Mouse (Mus musculus): ENCODE results near the gene Klf16. TPM values are rescaled to one million over a fixed set of nuclear protein-coding genes. Genes with fewer than 3 reads are reported as not detected.

Gene Klf16
- polyA plus RNA-seq, 1 experiment from 2014 or later = 4.8 TPM

DNA sequence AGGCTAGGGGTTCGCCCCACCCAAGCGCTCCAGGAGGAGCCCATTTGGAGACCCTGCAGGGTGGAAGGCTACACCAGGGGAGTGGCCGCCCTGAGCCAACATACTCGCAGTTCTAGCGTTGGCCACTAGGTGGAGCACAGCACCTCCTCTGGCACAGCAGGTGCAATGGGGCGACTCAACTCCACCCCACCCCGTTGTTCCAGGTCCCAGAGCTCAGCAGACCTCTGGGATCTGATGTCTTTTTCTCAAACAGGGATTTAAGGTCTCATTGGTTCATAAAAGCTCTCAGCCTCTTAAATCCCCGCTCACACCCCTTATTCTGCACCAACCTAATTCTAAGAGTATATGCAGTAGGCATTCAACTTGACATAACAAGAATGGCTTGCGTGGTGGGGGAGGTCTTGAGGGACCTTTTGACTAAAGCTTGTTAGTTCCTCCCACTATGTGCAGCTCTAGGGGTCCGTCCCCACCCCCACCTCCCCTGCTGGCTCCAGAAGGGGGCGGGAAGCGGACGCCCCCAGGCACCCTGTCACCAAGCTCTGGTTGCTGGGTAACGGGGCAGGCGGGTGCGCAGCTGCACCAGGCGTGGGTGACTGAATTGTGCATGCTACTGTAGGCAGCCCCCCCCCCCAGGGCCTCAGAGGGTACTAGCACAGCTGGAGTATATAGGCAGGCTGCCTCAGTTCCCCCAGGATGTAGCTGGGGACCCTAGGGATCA lies 10.6 kb downstream of the Klf16 start:
- ATAC-seq = peak; percentile 29
- Histone ChIP-seq H3K27ac (ENCODE audit: low read depth, low read length) (no peak overlapping the region), H3K9me3 (ENCODE audit: control insufficient read depth) (no peaks in the 10 kb centered on the region), H3K4me3 (ENCODE audit: low read depth, low read length) (no peak overlapping the region), H3K4me1 (replicated peaks; ENCODE audit: control insufficient read depth, insufficient read depth, low read length) (peaks cover 11% of the 10 kb centered on the region; the same call in 1 of the 2 replicates), H3K27me3 (replicated peaks; ENCODE audit: control insufficient read depth, insufficient read depth, low read length) (no peaks in the 10 kb centered on the region), H3K4me2 (replicated peaks; ENCODE audit: low read depth) (no peak overlapping the region; the same call in 1 of the 2 replicates), H3K9ac (ENCODE audit: low read depth, low read length) (no peak overlapping the region), H3K36me3 (ENCODE audit: control insufficient read depth, insufficient read depth) (peaks cover 8% of the 10 kb centered on the region; the same call in 1 of the 2 replicates)
- TF ChIP-seq CTCF (IDR thresholded peaks at IDR 0.05; ENCODE audit: low read depth) = peak; percentile 97
- 27% methylated on average over 17 of the region's 17 CpGs for WGBS

DNA sequence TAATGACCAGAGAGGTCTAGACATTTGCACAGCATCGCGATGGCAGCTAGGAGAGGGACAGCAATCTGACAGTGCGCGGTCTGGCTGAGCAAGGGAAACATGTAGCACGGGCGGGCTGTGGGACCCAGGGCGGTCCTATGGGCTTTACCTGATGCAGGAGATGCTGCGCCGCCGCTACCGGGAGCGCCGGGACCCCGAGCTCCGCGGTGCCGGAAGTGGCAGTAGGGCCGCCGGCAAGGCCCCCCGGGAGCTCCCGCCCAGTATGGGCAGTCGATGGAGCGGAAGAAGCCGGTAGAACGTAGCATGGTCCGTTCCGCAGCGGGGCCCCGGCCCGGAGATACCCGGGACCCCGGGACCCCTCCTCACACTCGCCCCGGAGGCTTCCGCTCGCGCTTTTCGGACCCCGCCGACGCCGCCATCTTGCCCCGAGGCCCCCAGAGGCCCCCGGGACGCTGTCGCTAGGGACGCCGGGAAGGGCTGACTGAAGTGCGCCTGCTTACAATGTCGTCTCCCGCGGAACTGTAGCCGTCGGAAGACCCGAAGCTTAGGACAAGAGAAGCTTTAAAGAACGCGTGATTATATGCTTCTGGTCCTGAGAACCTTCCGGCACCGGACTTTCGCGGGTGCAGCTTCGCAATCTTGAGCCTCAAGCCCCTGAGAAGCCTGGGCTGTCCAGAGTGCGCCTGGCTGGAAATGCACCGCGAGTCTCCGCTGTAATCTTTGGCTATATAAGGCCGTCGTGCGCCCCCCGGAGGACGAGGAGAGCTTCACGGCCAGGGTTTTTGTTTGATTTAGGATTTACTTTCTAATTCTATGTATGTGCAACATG lies 15.8 kb downstream of the Klf16 start, which contains the start of gene Rexo1:
Gene Rexo1 (minus strand): TSS at position 445 of the 829 bp plus-strand sequence.
- Histone ChIP-seq H3K4me2 (replicated peaks; ENCODE audit: low read depth) (peak within 1 kb of the TSS; percentile 75), H3K9ac (ENCODE audit: low read depth, low read length) (peak within 1 kb of the TSS; percentile 99), H3K27me3 (replicated peaks; ENCODE audit: control insufficient read depth, insufficient read depth, low read length) (no peaks in the 10 kb centered on the region), H3K27ac (ENCODE audit: low read depth, low read length) (peak within 1 kb of the TSS; percentile 89), H3K4me3 (ENCODE audit: low read depth, low read length) (peak within 1 kb of the TSS; percentile 100), H3K9me3 (ENCODE audit: control insufficient read depth) (no peaks in the 10 kb centered on the region), H3K36me3 (ENCODE audit: control insufficient read depth, insufficient read depth) (no peaks in the 10 kb centered on the region), H3K4me1 (replicated peaks; ENCODE audit: control insufficient read depth, insufficient read depth, low read length) (0 out of 2 replicates have a peak, but pooled peaks cover 6% of the 10 kb centered on the region)
- WGBS = under 1% methylated on average over 67 of the region's 72 CpGs
- ATAC-seq = peak; percentile 79
- TF ChIP-seq CTCF (IDR thresholded peaks at IDR 0.05; ENCODE audit: low read depth) = peak; percentile 89

DNA sequence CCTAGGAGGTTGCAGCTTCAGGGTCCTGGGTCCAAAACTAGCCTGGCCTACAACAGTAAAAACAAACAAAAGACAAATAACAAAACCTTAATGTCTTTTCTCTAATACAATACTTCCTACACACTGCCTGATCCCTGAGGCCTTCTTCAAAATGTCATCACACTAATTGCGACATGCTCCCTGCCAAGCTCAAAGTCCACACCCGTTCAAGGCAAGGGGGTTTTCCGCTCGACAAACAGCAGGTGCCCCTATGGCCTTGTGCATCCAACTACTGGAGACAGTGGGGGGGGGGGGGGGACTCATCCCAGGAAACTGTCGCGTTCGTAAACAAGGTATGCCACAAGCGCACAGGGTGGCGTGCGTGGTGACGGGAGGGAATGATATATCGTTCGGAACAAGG lies 16.5 kb downstream of the Klf16 start:
- TF ChIP-seq CTCF (IDR thresholded peaks at IDR 0.05; ENCODE audit: low read depth) = no peak

DNA sequence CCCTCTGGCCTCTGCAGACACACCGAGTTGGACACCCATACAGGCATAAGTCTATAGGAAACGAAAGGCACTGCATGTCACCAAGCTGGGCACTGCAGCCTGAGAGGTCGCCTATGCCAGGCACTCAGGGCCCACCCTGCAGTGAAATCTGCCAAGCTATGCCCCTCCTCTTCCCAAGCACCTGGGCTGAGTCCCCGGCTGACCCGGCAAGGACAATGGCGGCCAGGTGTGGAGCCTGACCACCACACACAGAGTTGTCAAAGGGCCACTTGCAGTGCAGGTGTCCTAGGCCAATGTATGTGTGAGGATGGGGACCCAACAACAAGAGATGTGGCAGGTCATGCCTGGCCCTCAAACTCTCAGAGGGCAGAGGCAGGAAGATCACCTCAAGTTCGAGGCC lies 17.7 kb downstream of the Klf16 start:
- H3K9ac ChIP-seq (ENCODE audit: low read depth, low read length) = no peak overlapping the region
- H3K36me3 ChIP-seq (ENCODE audit: control insufficient read depth, insufficient read depth) = no peaks in the 10 kb centered on the region; the same call in 1 of the 2 replicates
- no peaks in the 10 kb centered on the region for H3K9me3 ChIP-seq (ENCODE audit: control insufficient read depth)
- H3K4me2 ChIP-seq (replicated peaks; ENCODE audit: low read depth) = peak overlapping the region; percentile 75
- no peak overlapping the region for H3K4me3 ChIP-seq (ENCODE audit: low read depth, low read length)
- 0 out of 2 replicates have a peak, but pooled peaks cover 6% of the 10 kb centered on the region for H3K4me1 ChIP-seq (replicated peaks; ENCODE audit: control insufficient read depth, insufficient read depth, low read length)
- WGBS = 87% methylated on average over 7 of the region's 7 CpGs
- H3K27ac ChIP-seq (ENCODE audit: low read depth, low read length) = no peak overlapping the region
- no peaks in the 10 kb centered on the region for H3K27me3 ChIP-seq (replicated peaks; ENCODE audit: control insufficient read depth, insufficient read depth, low read length)
- no peak for ATAC-seq
- no peak for TF ChIP-seq CTCF (IDR thresholded peaks at IDR 0.05; ENCODE audit: low read depth)

More for the DNA sequence above, 16.5 kb downstream of the Klf16 start:
- WGBS = 0% methylated on average over 13 of the region's 13 CpGs
- H3K9me3 ChIP-seq (ENCODE audit: control insufficient read depth) = no peaks in the 10 kb centered on the region
- H3K27ac ChIP-seq (ENCODE audit: low read depth, low read length) = peak overlapping the region; percentile 89
- H3K4me2 ChIP-seq (replicated peaks; ENCODE audit: low read depth) = peak overlapping the region; percentile 75
- H3K27me3 ChIP-seq (replicated peaks; ENCODE audit: control insufficient read depth, insufficient read depth, low read length) = no peaks in the 10 kb centered on the region
- no peaks in the 10 kb centered on the region for H3K36me3 ChIP-seq (ENCODE audit: control insufficient read depth, insufficient read depth)
- H3K4me1 ChIP-seq (replicated peaks; ENCODE audit: control insufficient read depth, insufficient read depth, low read length) = 0 out of 2 replicates have a peak, but pooled peaks cover 6% of the 10 kb centered on the region
- H3K4me3 ChIP-seq (ENCODE audit: low read depth, low read length) = peak overlapping the region; percentile 100
- peak; percentile 48 for ATAC-seq
- H3K9ac ChIP-seq (ENCODE audit: low read depth, low read length) = peak overlapping the region; percentile 99

DNA sequence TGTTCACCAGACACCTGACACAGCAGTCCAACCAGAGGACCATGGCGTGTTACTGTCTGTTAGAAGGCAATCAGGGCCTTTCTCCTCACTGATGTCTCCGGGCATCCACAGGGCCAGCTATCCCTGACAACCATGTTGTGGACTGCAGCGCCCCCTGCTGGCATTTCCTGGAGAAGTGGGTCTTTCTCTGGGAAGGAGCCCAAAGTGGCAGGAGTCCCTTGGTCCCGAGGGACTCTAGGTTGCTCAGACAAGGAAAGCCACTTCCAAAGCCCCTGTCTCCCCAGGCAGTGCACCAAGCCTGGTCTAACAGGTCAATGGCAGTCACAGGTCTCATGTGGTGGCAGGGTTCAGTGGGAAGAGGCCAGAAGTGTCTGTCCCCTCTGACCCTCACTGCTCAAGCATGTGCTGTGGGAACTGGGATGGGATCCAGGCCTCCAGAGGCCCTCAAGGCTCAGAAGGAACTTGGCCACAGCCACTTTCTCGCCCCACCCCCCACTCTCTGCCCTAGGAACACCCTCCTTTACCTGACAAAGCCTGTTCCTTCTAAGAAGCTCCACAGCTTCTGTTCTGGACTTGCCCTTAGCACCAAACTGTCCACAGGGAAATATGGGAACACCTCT lies 19.7 kb downstream of the Klf16 start:
- peak; percentile 83 for TF ChIP-seq CTCF (IDR thresholded peaks at IDR 0.05; ENCODE audit: low read depth)
- Histone ChIP-seq H3K36me3 (ENCODE audit: control insufficient read depth, insufficient read depth) (no peaks in the 10 kb centered on the region; the same call in 1 of the 2 replicates), H3K27me3 (replicated peaks; ENCODE audit: control insufficient read depth, insufficient read depth, low read length) (no peaks in the 10 kb centered on the region), H3K4me2 (replicated peaks; ENCODE audit: low read depth) (no peak overlapping the region), H3K4me1 (replicated peaks; ENCODE audit: control insufficient read depth, insufficient read depth, low read length) (0 out of 2 replicates have a peak, but pooled peaks cover 6% of the 10 kb centered on the region), H3K9ac (ENCODE audit: low read depth, low read length) (no peak overlapping the region), H3K9me3 (ENCODE audit: control insufficient read depth) (no peaks in the 10 kb centered on the region), H3K27ac (ENCODE audit: low read depth, low read length) (no peak overlapping the region), H3K4me3 (ENCODE audit: low read depth, low read length) (no peak overlapping the region)
- 39% methylated on average over 5 of the region's 5 CpGs for WGBS
- no peak for ATAC-seq
